Mouse (Mus musculus): Measurements from ENCODE around the gene Atad1.
"Not testable (repeated sequence)": the region's sequence is repeated elsewhere in the genome, so short reads cannot be mapped to it uniquely, and the experiment has no call there.

Gene Atad1

GRCm38 (mm10) chr19:32667830-32668229 is 71.8 kb downstream of the Atad1 start:
- DNase-seq = not testable (repeated sequence)

- no peak for DNase-seq
Observed at GRCm38 (mm10) chr19:32665243-32665642, 74.3 kb downstream of the Atad1 start.

- no peak for DNase-seq
Observed at GRCm38 (mm10) chr19:32662936-32663335, 76.7 kb downstream of the Atad1 start.

- no peak for DNase-seq
Observed at GRCm38 (mm10) chr19:32659346-32659745, 80.2 kb downstream of the Atad1 start.

- no peak for DNase-seq
Observed at GRCm38 (mm10) chr19:32653630-32654362, 85.8 kb downstream of the Atad1 start.

GRCm38 (mm10) chr19:32653122-32653521 is 86.5 kb downstream of the Atad1 start:
- no peak for DNase-seq

GRCm38 (mm10) chr19:32651046-32651445 is 88.5 kb downstream of the Atad1 start:
- DNase-seq = no peak

- DNase-seq = no peak
Observed at GRCm38 (mm10) chr19:32648019-32648571, 91.5 kb downstream of the Atad1 start.

- no peak for DNase-seq
Observed at GRCm38 (mm10) chr19:32646382-32646781, 93.2 kb downstream of the Atad1 start.

GRCm38 (mm10) chr19:32645939-32646338 is 93.6 kb downstream of the Atad1 start:
- DNase-seq = no peak

GRCm38 (mm10) chr19:32643642-32644041 is 95.9 kb downstream of the Atad1 start:
- no peak for DNase-seq

- DNase-seq = no peak
Observed at GRCm38 (mm10) chr19:32641995-32642394, 97.6 kb downstream of the Atad1 start.

GRCm38 (mm10) chr19:32641535-32641934 is 98.1 kb downstream of the Atad1 start:
- no peak for DNase-seq

- no peak for DNase-seq
Observed at GRCm38 (mm10) chr19:32638276-32638903, 101.2 kb downstream of the Atad1 start.

- DNase-seq = no peak
Observed at GRCm38 (mm10) chr19:32637357-32638275, 102.0 kb downstream of the Atad1 start.

- no peak for DNase-seq
Observed at GRCm38 (mm10) chr19:32634916-32635315, 104.7 kb downstream of the Atad1 start.

- DNase-seq = no peak
Observed at GRCm38 (mm10) chr19:32628572-32629132, 110.9 kb downstream of the Atad1 start.

- DNase-seq = no peak
Observed at GRCm38 (mm10) chr19:32627631-32628030, 112.0 kb downstream of the Atad1 start.

GRCm38 (mm10) chr19:32626768-32627331 is 112.7 kb downstream of the Atad1 start:
- DNase-seq = no peak

- DNase-seq = no peak
Observed at GRCm38 (mm10) chr19:32622142-32622541, 117.4 kb downstream of the Atad1 start.

Data from right cerebral cortex, postnatal 25 days (tissue).